Comparison of ENCODE assay signal across 17 mouse cellular contexts in the genomic region with DNA sequence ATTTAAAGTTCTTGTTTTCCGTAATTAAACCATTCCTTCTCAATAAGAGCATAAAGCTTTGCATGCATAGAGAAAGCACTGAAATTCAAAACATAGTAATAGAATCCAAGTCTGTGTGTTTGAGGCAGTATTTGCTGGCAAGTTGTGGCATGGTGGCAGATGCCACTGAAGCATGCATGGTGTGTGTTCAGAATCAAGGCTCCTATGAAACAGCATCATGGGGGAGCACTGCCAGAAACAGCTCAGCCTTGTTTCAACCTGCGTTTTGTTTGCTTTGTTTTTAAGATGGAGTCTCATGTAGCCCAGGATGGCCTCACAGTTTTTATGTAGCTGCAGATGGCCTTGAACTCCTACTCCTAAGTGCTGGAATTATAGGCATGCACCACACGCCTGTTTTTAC.
DNase-seq lines count a peak whose midpoint lies in the region; ATAC-seq and TF ChIP-seq lines count a peak whose summit lies in the region.
"Had no signal": no experiment of that assay in that cellular context is flagged by ENCODE, and none has a peak within 500 bp of the region (broad histone marks: within the 10 kb centered on the region; RNA-seq: fewer than 3 reads in every experiment).

No protein-coding gene starts in this region.

- no peaks in the 10 kb centered on the region for H3K9me3 ChIP-seq in forebrain, postnatal 0 days (ENCODE audit: low read length)
- H3K9me3 ChIP-seq in forebrain, embryonic 10.5 days, result no peaks in the 10 kb centered on the region
- H3K9me3 ChIP-seq: embryonic facial prominence, embryonic 12.5 days; heart, embryonic 15.5 days; hindbrain, embryonic 15.5 days had no signal

- no peak for TF ChIP-seq CTCF in forebrain, postnatal 0 days (IDR thresholded peaks at IDR 0.05; ENCODE audit: low read depth)
- no peak for TF ChIP-seq CTCF in brain, embryonic 14.5 days (IDR thresholded peaks at IDR 0.05; ENCODE audit: borderline replicate concordance, extremely low read depth, insufficient read depth, insufficient read length)

- H3K4me1 ChIP-seq in forebrain, postnatal 0 days (ENCODE audit: insufficient read depth), result 0 out of 2 replicates have a peak, but pooled peaks cover 2% of the 10 kb centered on the region
- H3K4me1 ChIP-seq in forebrain, embryonic 10.5 days, result peaks cover 45% of the 10 kb centered on the region

- 62% methylated on average over 3 of the region's 3 CpGs for WGBS in forebrain, postnatal 0 days
- WGBS in forebrain, embryonic 10.5 days, result 93% methylated on average over 3 of the region's 3 CpGs

- no peak overlapping the region for H3K4me3 ChIP-seq in forebrain, postnatal 0 days (ENCODE audit: low read depth, low read length)
- no peak overlapping the region for H3K4me3 ChIP-seq in forebrain, embryonic 10.5 days
- H3K4me3 ChIP-seq: embryonic facial prominence, embryonic 12.5 days; heart, adult 2 months; heart, embryonic 15.5 days; hindbrain, embryonic 15.5 days had no signal

- no peaks in the 10 kb centered on the region for H3K27me3 ChIP-seq in forebrain, postnatal 0 days (ENCODE audit: insufficient read depth, low read length)
- H3K27me3 ChIP-seq in forebrain, embryonic 10.5 days (ENCODE audit: poor library complexity, severe bottlenecking), result peaks cover 7% of the 10 kb centered on the region; the same call in 1 of the 2 replicates
- H3K27me3 ChIP-seq: embryonic facial prominence, embryonic 12.5 days; heart, embryonic 15.5 days had no signal

- no peak overlapping the region for H3K4me2 ChIP-seq in forebrain, postnatal 0 days (ENCODE audit: low read depth)
- H3K4me2 ChIP-seq: embryonic facial prominence, embryonic 12.5 days; heart, embryonic 11.5 days; heart, embryonic 15.5 days; hindbrain, embryonic 15.5 days had no signal

- TF ChIP-seq POLR2A in brain, embryonic 14.5 days (IDR thresholded peaks at IDR 0.05; ENCODE audit: borderline replicate concordance, extremely low read depth, insufficient read depth, insufficient read length, poor library complexity, severe bottlenecking), result no peak

- peak; percentile 66 for ATAC-seq in forebrain, postnatal 0 days
- ATAC-seq: intestine, embryonic 16.5 days had no signal

- peak; percentile 20 to 28 for DNase-seq in cerebellum, postnatal 14 days
- no peak for DNase-seq in cerebellum, adult 11 months
- peak; percentile 69 for DNase-seq in forebrain, postnatal 0 days
- DNase-seq in forebrain, embryonic 10.5 days (ENCODE audit: extremely low spot score, low spot score), result no peak
- peak; percentile 29 for DNase-seq in layer of hippocampus, adult 9-11 months
- DNase-seq in layer of hippocampus, postnatal 25 days (ENCODE audit: extremely low spot score in 1 of 2, low spot score in 1 of 2), result no peak
- peak; percentile 74 for DNase-seq in brain, embryonic 14.5 days (ENCODE audit: low read depth)
- DNase-seq: adrenal gland, postnatal 10 days; cerebellum, adult 18-20 months; gastrocnemius, postnatal 36 days; heart, adult 2 months; heart, postnatal 14 days had no signal

- no peak overlapping the region for H3K27ac ChIP-seq in forebrain, postnatal 0 days (ENCODE audit: low read depth, low read length)
- no peak overlapping the region for H3K27ac ChIP-seq in forebrain, embryonic 10.5 days
- H3K27ac ChIP-seq: embryonic facial prominence, embryonic 12.5 days; heart, adult 2 months; heart, embryonic 15.5 days; hindbrain, embryonic 15.5 days had no signal

- H3K9ac ChIP-seq in forebrain, postnatal 0 days, result no peak overlapping the region
- H3K9ac ChIP-seq: embryonic facial prominence, embryonic 12.5 days; heart, embryonic 15.5 days; hindbrain, embryonic 15.5 days had no signal

- H3K36me3 ChIP-seq in forebrain, postnatal 0 days (ENCODE audit: insufficient read depth), result no peaks in the 10 kb centered on the region
- H3K36me3 ChIP-seq in forebrain, embryonic 10.5 days (replicated peaks), result no peaks in the 10 kb centered on the region
- H3K36me3 ChIP-seq: embryonic facial prominence, embryonic 12.5 days; heart, embryonic 15.5 days; hindbrain, embryonic 15.5 days had no signal

Comparison
In these comparisons a context has a peak if more than half of its experiments do, and no peak if none do; other contexts are left out.
1. DNase-seq: peak in cerebellum, postnatal 14 days (2 of 2), forebrain, postnatal 0 days (single experiment), layer of hippocampus, adult 9-11 months (single experiment) and brain, embryonic 14.5 days (single experiment); none in cerebellum, adult 11 months (single experiment), forebrain, embryonic 10.5 days (single experiment) and layer of hippocampus, postnatal 25 days (0 of 2).